Mouse (Mus musculus) thymus, adult 2 months (tissue): ENCODE results near the gene Ppp1r26.

Experiments
- CTCF ChIP-seq: fragments of 200-500 bp; IDR thresholded peaks from 2 replicates; pipeline ENCODE4 v1.5.1; 2012; ENCODE audit warnings: mild to moderate bottlenecking, control low read depth, low read length, moderate library complexity, borderline replicate concordance; ENCODE audit not compliant: control insufficient read depth, poor library complexity, insufficient read depth; ENCODE audit errors: extremely low read depth
- POLR2A ChIP-seq: fragments of 200-500 bp; IDR thresholded peaks from 2 replicates; pipeline ENCODE4 v1.6.1; 2012; ENCODE audit warnings: mild to moderate bottlenecking, low read length, control low read depth, moderate library complexity; ENCODE audit not compliant: control insufficient read depth, poor library complexity, insufficient read depth; ENCODE audit errors: extremely low read depth

- TF ChIP-seq CTCF (no peak), POLR2A (no peak)
Observed at GRCm38 (mm10) chr2:28433512-28433911, 13.1 kb upstream of the Ppp1r26 start.
